Mouse (Mus musculus): Measurements from ENCODE around the gene Ceacam16. TPM values are rescaled to one million over a fixed set of nuclear protein-coding genes. Genes with fewer than 3 reads are reported as not detected.

Ceacam16 gene
- polyA plus RNA-seq (2012; rRNA removed) = not detected in 2 replicates

DNA sequence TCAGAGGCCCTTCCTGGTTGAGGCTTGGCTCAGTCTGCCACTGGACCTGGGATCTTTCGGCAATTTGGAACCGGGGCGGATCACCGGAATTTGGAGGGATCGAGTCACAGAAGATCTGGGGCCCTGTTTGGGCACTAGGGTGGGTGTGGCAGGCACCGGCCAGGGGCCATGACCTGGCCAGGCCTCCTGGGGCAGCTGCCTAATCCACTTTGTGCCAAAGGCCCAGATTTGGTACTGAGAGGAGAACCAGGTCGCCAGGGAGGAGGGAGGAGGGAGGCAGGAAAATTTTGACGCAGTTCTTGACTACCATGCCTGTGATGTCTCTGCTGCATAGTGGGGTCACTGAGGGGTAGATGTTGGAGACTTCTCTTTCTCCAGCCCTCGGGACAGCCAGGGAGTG, at the start of gene Ceacam16:
TSS of gene Ceacam16 (minus strand) at position 101 of the 400 bp plus-strand sequence.
- Histone ChIP-seq H3K4me1 (ENCODE audit: control insufficient read depth, insufficient read depth, low read length) (no peaks in the 10 kb centered on the region), H3K4me3 (ENCODE audit: insufficient read depth, low read length) (no peak within 1 kb of the TSS), H3K27ac (ENCODE audit: insufficient read depth, low read length) (no peak within 1 kb of the TSS)
- TF ChIP-seq CTCF (IDR thresholded peaks at IDR 0.05; ENCODE audit: extremely low read depth, insufficient read depth, low read length) (no peak), POLR2A (IDR thresholded peaks at IDR 0.05; ENCODE audit: extremely low read depth, insufficient read depth, low read length) (no peak)

DNA sequence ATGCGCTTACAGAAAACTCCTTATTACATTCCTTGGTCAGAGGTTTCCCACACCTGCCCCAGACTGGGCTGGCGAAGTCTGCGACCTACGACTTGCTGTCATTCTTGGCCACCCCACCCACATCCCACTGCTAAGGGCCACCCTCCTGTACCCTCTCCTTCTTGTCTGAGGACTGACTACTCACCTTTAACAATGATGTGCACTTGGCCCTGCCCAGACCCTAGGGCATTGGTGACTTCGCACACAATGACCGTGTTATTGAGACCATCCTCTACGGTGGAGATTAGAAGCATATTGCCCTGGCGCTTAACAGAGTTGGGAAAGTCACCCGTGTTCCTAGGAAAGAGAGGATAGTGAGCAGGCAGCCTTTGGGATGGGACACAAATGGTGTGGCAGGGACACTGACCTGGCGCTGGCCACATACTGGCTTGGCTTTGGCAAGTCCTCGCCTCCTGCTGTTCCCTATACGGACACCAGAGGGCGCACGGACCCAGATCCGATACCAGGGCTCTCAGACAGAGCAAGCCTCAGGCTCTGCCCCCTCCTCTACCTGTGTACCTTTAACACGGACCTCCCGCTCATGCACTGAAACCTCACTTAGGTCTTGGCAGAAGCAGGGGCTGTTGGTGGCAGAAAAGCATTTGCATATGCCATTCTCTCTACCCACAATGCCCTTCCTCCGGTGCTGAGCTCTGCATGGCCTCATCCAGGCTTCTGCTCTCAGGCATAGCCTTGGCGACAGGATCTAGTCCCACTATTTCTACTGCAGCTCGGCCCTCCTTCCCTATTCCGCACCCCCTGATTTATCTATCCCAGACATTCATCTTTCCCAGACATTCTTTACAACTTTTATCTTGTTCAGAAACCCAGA, 49.6 kb upstream of the Ceacam16 start:
- H3K4me1 ChIP-seq (ENCODE audit: control insufficient read depth, insufficient read depth, low read length) = no peaks in the 10 kb centered on the region
- no peak overlapping the region for H3K27ac ChIP-seq (ENCODE audit: insufficient read depth, low read length)
- TF ChIP-seq POLR2A (IDR thresholded peaks at IDR 0.05; ENCODE audit: extremely low read depth, insufficient read depth, low read length) (no peak), CTCF (IDR thresholded peaks at IDR 0.05; ENCODE audit: extremely low read depth, insufficient read depth, low read length) (peak; percentile 70)
- H3K4me3 ChIP-seq (ENCODE audit: insufficient read depth, low read length) = no peak overlapping the region

DNA sequence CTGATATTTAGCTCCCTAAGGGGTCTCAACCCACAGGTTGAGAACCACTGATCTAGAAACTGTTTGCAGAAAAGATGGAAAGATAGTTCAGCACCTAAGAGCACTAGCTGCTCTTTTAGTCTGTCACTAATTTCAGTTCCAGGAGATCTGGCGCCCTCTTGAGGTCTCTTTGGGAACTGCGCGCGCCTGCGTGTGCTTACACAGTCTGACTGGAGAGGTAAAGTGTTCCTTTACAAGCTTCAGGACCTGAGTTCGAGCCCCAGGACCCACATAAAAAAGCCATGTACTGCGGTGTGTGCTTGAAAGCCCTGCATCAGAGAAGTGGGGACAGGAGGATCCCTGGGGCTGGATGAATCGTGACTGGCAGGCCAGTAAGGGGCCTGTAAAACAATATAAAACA, 28.8 kb upstream of the Ceacam16 start:
- Histone ChIP-seq H3K4me3 (ENCODE audit: insufficient read depth, low read length) (no peak overlapping the region), H3K4me1 (ENCODE audit: control insufficient read depth, insufficient read depth, low read length) (no peaks in the 10 kb centered on the region), H3K27ac (ENCODE audit: insufficient read depth, low read length) (no peak overlapping the region)
- TF ChIP-seq CTCF (IDR thresholded peaks at IDR 0.05; ENCODE audit: extremely low read depth, insufficient read depth, low read length) (peak; percentile 46), POLR2A (IDR thresholded peaks at IDR 0.05; ENCODE audit: extremely low read depth, insufficient read depth, low read length) (no peak)

DNA sequence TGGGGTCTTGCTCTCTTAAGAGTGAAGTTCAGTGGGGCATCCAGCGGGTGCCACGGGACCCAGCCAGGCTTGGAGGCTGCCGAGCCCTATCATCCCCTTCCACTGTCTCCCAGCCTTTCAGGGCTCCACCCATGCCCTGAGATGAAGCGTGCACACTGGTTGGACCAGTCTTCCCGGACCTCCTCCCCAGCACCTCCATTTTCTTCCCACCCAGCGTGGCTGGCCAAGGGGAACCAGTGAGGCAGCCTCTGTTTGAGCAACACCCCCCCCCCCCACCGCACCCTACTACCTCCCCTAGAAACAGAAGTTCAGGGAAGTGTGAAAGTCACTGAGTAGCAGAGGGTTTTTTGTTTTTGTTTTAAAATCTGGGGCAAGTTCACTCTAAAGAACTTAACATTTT, 26.8 kb upstream of the Ceacam16 start, which contains the start of gene Ceacam19:
TSS of gene Ceacam19 (minus strand) at position 117 of the 400 bp plus-strand sequence.
- no peak within 1 kb of the TSS for H3K4me3 ChIP-seq (ENCODE audit: insufficient read depth, low read length)
- no peak within 1 kb of the TSS for H3K27ac ChIP-seq (ENCODE audit: insufficient read depth, low read length)
- no peaks in the 10 kb centered on the region for H3K4me1 ChIP-seq (ENCODE audit: control insufficient read depth, insufficient read depth, low read length)
- TF ChIP-seq POLR2A (IDR thresholded peaks at IDR 0.05; ENCODE audit: extremely low read depth, insufficient read depth, low read length) (no peak), CTCF (IDR thresholded peaks at IDR 0.05; ENCODE audit: extremely low read depth, insufficient read depth, low read length) (no peak)

DNA sequence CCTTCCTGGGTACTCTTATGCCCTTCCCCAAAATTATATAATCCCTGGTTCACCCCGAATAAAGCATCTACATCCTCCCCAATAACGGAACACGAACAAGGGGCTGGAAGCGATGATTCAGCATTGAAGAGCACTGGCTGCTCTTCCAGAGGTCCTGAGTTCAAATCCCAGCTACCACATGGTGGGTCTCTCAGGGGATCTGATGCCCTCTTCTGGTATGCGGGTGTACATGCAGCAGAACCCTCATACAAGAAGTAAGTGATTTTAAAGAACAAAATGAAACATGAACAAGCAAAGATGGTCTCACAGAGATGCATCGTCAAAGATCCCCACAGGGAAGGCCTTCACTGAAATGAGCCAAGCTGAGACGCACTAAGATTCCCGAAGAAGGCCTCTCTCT, 19.7 kb upstream of the Ceacam16 start:
- Histone ChIP-seq H3K27ac (ENCODE audit: insufficient read depth, low read length) (no peak overlapping the region), H3K4me3 (ENCODE audit: insufficient read depth, low read length) (no peak overlapping the region)
- TF ChIP-seq CTCF (IDR thresholded peaks at IDR 0.05; ENCODE audit: extremely low read depth, insufficient read depth, low read length) = no peak

DNA sequence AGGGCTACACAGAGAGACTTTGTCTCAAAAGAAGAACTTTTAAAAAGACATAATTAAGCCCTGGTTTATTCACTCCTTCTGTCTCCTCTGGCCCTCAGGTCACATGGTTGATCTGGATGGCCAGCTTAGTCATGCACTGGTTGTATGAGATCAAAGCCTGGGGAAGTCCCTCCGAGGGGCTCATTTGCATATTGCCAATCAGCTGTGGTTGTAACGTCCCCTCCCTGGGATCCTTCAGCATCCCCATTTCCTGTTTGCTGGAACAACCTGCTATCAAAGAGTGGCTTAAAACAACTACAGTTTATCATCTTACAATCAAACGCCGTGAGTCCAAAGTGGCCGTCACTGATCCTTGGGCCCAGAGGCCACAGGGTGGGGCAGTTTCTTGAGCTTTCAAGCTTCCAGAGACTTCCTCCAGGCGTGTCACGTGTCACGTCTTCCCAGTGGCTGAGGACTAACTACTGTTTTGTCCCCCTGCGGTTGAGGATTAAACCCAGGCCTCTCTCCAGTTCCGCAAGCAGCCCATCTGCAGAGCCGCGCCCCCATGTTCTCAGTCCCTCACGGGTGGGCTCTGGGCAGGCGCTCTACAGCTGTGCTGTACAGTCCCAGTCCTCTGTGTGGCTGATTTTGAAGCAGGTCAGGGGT, 15.8 kb upstream of the Ceacam16 start:
- H3K4me3 ChIP-seq (ENCODE audit: insufficient read depth, low read length) = no peak overlapping the region
- H3K27ac ChIP-seq (ENCODE audit: insufficient read depth, low read length) = no peak overlapping the region
- TF ChIP-seq CTCF (IDR thresholded peaks at IDR 0.05; ENCODE audit: extremely low read depth, insufficient read depth, low read length) (no peak), POLR2A (IDR thresholded peaks at IDR 0.05; ENCODE audit: extremely low read depth, insufficient read depth, low read length) (no peak)
- no peaks in the 10 kb centered on the region; the same call in 1 of the 2 replicates for H3K4me1 ChIP-seq (ENCODE audit: control insufficient read depth, insufficient read depth, low read length)

More for the DNA sequence above, 19.7 kb upstream of the Ceacam16 start:
- H3K4me1 ChIP-seq (ENCODE audit: control insufficient read depth, insufficient read depth, low read length) = no peaks in the 10 kb centered on the region; the same call in 1 of the 2 replicates

DNA sequence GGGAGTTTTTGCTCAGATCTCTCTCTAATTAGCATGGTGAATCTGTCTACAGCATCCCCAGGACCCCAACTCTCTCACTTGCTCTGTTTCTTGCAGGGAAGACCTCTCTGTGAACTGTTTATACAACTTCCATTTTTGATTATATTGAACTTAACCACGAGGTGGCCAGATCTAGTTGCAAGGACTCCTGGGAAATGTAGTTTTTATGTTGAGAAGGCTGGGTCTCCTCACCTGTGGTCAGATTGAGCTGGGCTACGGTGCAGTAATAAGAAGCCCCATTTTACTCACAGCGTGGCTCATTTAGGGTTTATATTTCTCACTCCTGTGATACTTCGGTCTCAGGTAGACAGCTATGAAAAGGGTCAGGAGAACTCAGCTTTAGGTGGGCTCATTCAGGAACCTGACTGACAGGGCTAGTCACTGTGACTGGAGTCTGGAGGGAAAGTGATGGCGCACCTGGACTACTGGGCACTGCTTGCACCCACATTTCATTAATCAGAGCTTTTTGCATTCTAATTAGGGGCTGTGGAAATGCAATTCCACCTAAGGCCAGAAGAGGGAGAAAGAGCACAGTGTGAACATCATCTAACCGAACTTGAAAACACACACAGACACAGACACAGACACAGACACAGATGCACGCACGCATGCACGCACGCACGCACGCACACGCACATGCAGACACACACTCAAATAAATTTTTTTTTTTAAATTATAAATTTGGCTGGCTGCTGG, 15.0 kb upstream of the Ceacam16 start:
- no peak for TF ChIP-seq POLR2A (IDR thresholded peaks at IDR 0.05; ENCODE audit: extremely low read depth, insufficient read depth, low read length)
- TF ChIP-seq CTCF (IDR thresholded peaks at IDR 0.05; ENCODE audit: extremely low read depth, insufficient read depth, low read length) = peak; percentile 51; the same call in 1 of the 2 replicates
- no peak overlapping the region for H3K27ac ChIP-seq (ENCODE audit: insufficient read depth, low read length)
- no peaks in the 10 kb centered on the region; the same call in 1 of the 2 replicates for H3K4me1 ChIP-seq (ENCODE audit: control insufficient read depth, insufficient read depth, low read length)
- no peak overlapping the region for H3K4me3 ChIP-seq (ENCODE audit: insufficient read depth, low read length)

DNA sequence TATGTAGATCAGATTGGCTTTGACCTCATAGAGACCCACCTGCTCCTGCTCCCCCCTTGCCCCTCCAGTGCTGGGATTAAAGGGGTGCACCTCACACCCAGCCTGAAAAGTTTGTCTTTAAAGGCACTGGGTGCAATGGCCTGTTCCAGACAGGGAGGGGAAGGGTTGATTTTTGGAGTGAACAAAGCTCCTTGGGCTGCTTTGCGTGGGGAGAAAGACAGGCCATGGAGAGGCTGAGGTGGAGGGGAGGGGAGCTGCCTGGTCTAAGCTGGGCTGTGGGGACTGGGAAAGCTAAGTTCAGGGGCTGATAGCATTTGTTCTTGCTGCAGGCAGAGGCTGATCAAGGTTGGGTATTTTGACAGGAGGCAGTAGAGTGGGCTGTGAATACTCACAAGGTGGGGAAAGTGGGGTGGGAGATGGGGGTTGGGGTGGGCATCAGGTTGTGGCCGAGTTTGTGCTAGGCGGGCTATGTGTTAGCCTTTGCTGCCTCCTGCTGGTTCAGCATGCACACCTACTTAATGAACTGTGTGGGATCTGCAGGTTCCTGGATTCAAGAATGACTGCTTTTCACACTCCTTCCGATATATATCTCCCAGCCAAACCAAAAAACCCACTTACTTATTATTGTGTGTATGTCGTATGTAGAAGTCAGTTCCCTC, 11.0 kb upstream of the Ceacam16 start:
- no peak for TF ChIP-seq POLR2A (IDR thresholded peaks at IDR 0.05; ENCODE audit: extremely low read depth, insufficient read depth, low read length)
- TF ChIP-seq CTCF (IDR thresholded peaks at IDR 0.05; ENCODE audit: extremely low read depth, insufficient read depth, low read length) = peak; percentile 55
- Histone ChIP-seq H3K4me1 (ENCODE audit: control insufficient read depth, insufficient read depth, low read length) (no peaks in the 10 kb centered on the region; the same call in 1 of the 2 replicates), H3K4me3 (ENCODE audit: insufficient read depth, low read length) (no peak overlapping the region), H3K27ac (ENCODE audit: insufficient read depth, low read length) (no peak overlapping the region)

DNA sequence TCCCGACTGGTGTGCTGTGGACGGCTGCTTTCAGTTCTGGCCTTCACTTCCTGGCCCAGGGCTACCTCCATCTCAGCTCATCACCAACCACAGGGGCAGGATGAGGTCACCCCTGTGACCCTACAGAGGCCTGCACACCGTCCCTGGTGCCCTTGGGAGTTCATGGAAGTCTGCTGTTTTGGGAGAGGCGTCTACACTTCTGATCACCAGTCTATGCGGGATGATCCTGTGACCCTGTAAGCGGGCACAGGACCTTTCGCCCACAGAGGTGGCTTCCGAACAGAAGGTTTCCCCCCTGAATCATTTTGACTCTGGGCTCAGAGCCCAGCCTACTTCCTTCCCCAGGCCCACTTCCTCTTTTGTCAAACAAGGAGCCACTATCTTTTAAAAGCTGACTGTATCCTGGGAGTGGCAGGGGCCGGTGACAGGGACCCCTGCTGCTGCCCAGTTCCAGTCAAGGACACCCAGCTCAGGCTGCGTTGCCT, 10.1 kb upstream of the Ceacam16 start:
- TF ChIP-seq CTCF (IDR thresholded peaks at IDR 0.05; ENCODE audit: extremely low read depth, insufficient read depth, low read length) (no peak), POLR2A (IDR thresholded peaks at IDR 0.05; ENCODE audit: extremely low read depth, insufficient read depth, low read length) (no peak)
- no peak overlapping the region for H3K4me3 ChIP-seq (ENCODE audit: insufficient read depth, low read length)
- no peak overlapping the region for H3K27ac ChIP-seq (ENCODE audit: insufficient read depth, low read length)

More for the DNA sequence above, 10.1 kb upstream of the Ceacam16 start:
- H3K4me1 ChIP-seq (ENCODE audit: control insufficient read depth, insufficient read depth, low read length) = no peaks in the 10 kb centered on the region; the same call in 1 of the 2 replicates
